Mouse (Mus musculus) small intestine, adult 2 months (tissue): ENCODE results near the gene Ccdc81.

ENCODE experiments used
- CTCF ChIP-seq: fragments of 200-500 bp; IDR thresholded peaks from 2 replicates; pipeline ENCODE4 v1.5.1; 2012; ENCODE audit warnings: low read depth, mild to moderate bottlenecking, control low read depth, inconsistent platforms, low read length, moderate library complexity, mixed read lengths; ENCODE audit not compliant: insufficient replicate concordance, insufficient read length; ENCODE audit errors: extremely low read depth
- POLR2A ChIP-seq: fragments of 200-500 bp; IDR thresholded peaks from 2 replicates; pipeline ENCODE4 v1.6.1; 2012; ENCODE audit warnings: low read depth, mild to moderate bottlenecking, control low read depth, inconsistent platforms, low read length, moderate library complexity

GRCm38 (mm10) chr7:89845669-89846068 lies 57.8 kb downstream of the Ccdc81 start:
- TF ChIP-seq CTCF: no peak
- TF ChIP-seq POLR2A: no peak
